Mouse (Mus musculus): Measurements from ENCODE around the gene Col4a2.

DNA sequence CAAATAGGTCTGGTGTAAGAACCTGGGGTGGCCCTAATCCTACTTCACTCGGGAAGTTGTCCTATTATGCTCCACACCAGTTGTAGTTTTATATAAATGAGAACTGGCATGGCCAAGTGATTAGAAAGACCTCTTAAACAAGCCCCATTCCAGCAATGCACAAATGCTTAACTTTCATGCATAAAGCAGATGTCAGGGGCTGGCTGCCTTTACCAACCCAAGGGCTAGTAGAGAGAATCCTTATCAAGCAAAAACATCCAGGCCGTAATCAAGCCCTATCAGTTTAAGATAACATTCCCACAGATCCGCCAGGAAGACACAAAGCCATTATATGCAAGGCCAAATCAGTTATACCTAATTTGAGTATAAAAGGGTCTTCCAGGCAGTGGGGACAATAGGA is 46.6 kb upstream of the Col4a2 start:
- TF ChIP-seq CTCF (conservative IDR thresholded peaks at IDR 0.05; ENCODE audit: low read length) = no peak
- no peak for TF ChIP-seq POU5F1 (IDR thresholded peaks at IDR 0.05; ENCODE audit: borderline replicate concordance, low read length)
- TF ChIP-seq NANOG (IDR thresholded peaks at IDR 0.05; ENCODE audit: borderline replicate concordance, low read length) = peak; percentile 50; the same call in 1 of the 2 replicates
